Mouse (Mus musculus) hindbrain, embryonic 10.5 days (tissue): ENCODE measurements around the gene Mapk8ip1. TPM values are rescaled to one million over a fixed set of nuclear protein-coding genes. Genes with fewer than 3 reads are reported as not detected.

Experiments used
- DNase-seq: peaks from one replicate; pipeline ENCODE4 v3.0.0-alpha.2; 2017; ENCODE audit warnings: low spot score
- H3K27ac ChIP-seq: fragments of 300-500 bp; sonication (generic); 2 replicates; pipeline ENCODE4 v1.5.1; 2016; ENCODE audit warnings: mild to moderate bottlenecking, moderate library complexity
- H3K27me3 ChIP-seq: fragments of 300-500 bp; sonication (generic); 2 replicates; pipeline ENCODE4 v1.6.1; 2016; ENCODE audit warnings: mild to moderate bottlenecking; ENCODE audit not compliant: poor library complexity, insufficient read depth, severe bottlenecking
- H3K36me3 ChIP-seq: fragments of 300-500 bp; sonication (generic); 2 replicates; pipeline ENCODE4 v1.6.1; 2016; ENCODE audit warnings: mild to moderate bottlenecking, moderate library complexity
- H3K4me1 ChIP-seq: fragments of 300-500 bp; sonication (generic); replicated peaks from 2 replicates; pipeline ENCODE4 v1.6.1; 2016; ENCODE audit warnings: mild to moderate bottlenecking
- H3K4me3 ChIP-seq: fragments of 300-500 bp; sonication (generic); 2 replicates; pipeline ENCODE4 v1.5.1; 2016; ENCODE audit warnings: mild to moderate bottlenecking, moderate library complexity
- H3K9me3 ChIP-seq: fragments of 300-500 bp; sonication (generic); 2 replicates; pipeline ENCODE4 v1.6.1; 2016; ENCODE audit warnings: mild to moderate bottlenecking, moderate library complexity
- WGBS: fragments of 180-500 bp; shearing (Covaris S2); methylation state at CpG from one replicate; pipeline ENCODE4 v1.1.7; 2016; 5-methylcytosine and 5-hydroxymethylcytosine counted together
- polyA plus RNA-seq: library from polyadenylated mRNA; unstranded; fragments of >200 nt; fragmentation: Nextera tagmentation; extraction: Ambion mirVana; gene quantifications from 2 replicates; pipeline ENCODE4 v1.2.1, GENCODE M21; 2016

Mapk8ip1 gene
- polyA plus RNA-seq, 1 experiment from 2014 or later = 75.5 TPM

- 90% methylated on average over 3 of the region's 3 CpGs for WGBS
- H3K27ac ChIP-seq = no peak overlapping the region
- no peak overlapping the region for H3K4me3 ChIP-seq
- H3K27me3 ChIP-seq = peaks cover 11% of the 10 kb centered on the region; the same call in 1 of the 2 replicates
- no peak for DNase-seq
- 0 out of 2 replicates have a peak, but pooled peaks cover under 1% of the 10 kb centered on the region for H3K36me3 ChIP-seq
- no peaks in the 10 kb centered on the region for H3K9me3 ChIP-seq
- H3K4me1 ChIP-seq = peaks cover 87% of the 10 kb centered on the region
Observed at GRCm38 (mm10) chr2:92395535-92395934, 5.5 kb downstream of the Mapk8ip1 start.

GRCm38 (mm10) chr2:92392318-92393264 lies 8.5 kb downstream of the Mapk8ip1 start:
- Histone ChIP-seq H3K4me1 (peaks cover 87% of the 10 kb centered on the region), H3K27me3 (peaks cover 9% of the 10 kb centered on the region; the same call in 1 of the 2 replicates), H3K36me3 (peaks cover 7% of the 10 kb centered on the region), H3K27ac (peak overlapping the region; percentile 92), H3K9me3 (no peaks in the 10 kb centered on the region), H3K4me3 (peak overlapping the region; percentile 88)
- 4% methylated on average over 26 of the region's 26 CpGs for WGBS
- peak; percentile 80 for DNase-seq

DNA sequence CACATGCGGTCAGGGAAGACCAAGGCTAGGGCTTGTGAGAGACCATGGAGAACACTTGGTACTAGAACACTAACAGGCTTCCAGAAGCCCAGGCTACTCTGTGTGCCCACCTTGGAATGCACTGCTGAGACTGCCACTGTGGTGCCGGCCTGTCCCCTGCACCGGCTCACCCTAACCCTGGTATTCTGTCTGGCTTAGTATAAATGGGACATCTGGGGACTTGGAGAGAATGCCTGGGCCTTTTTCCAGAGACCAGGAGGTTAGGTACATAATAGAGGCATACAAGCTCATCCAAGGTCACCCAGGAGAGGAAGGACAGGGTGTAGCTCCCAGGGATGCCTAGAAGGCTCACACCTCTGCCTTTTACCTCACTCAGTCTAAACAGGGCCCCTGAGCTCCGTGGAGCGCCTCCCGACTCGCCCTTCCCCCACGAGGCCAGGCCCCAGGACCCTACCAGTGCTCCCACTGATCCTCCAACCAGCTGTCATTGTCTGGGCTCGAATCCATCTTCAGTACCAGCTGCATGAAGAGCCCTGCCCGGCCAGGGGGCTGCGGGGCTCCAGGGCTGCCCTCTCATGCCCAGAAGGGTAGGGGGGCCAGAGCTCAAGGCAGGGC lies 9.3 kb downstream of the Mapk8ip1 start:
- Histone ChIP-seq H3K27ac (peak overlapping the region; percentile 92), H3K36me3 (peaks cover 15% of the 10 kb centered on the region), H3K27me3 (peaks cover 9% of the 10 kb centered on the region; the same call in 1 of the 2 replicates), H3K4me1 (peaks cover 87% of the 10 kb centered on the region), H3K4me3 (peak overlapping the region; percentile 88), H3K9me3 (no peaks in the 10 kb centered on the region)
- no peak for DNase-seq
- WGBS = 27% methylated on average over 11 of the region's 11 CpGs

DNA sequence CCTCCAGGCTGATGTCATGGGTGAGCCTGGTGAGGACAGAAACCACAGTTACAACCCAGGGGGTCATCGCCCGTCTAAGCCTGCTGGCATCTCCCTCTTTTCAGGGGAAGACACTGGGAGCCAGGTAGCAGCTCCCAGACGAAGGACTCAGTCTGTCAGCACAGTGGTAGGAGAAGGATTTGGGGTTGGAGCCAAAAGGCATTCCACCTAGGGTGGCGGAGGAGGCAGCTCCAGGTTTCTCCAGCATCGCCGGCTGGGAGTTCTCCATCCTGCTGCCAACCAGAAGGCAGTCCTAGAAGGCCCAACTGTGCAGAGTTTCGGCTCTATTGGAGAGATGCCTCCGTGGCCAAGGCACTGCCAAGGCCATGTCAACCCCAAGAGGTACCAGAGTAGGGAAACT lies 9.9 kb downstream of the Mapk8ip1 start:
- Histone ChIP-seq H3K4me3 (peak overlapping the region; percentile 88; the same call in 1 of the 2 replicates), H3K4me1 (peaks cover 86% of the 10 kb centered on the region)
- WGBS = 87% methylated on average over 8 of the region's 8 CpGs

DNA sequence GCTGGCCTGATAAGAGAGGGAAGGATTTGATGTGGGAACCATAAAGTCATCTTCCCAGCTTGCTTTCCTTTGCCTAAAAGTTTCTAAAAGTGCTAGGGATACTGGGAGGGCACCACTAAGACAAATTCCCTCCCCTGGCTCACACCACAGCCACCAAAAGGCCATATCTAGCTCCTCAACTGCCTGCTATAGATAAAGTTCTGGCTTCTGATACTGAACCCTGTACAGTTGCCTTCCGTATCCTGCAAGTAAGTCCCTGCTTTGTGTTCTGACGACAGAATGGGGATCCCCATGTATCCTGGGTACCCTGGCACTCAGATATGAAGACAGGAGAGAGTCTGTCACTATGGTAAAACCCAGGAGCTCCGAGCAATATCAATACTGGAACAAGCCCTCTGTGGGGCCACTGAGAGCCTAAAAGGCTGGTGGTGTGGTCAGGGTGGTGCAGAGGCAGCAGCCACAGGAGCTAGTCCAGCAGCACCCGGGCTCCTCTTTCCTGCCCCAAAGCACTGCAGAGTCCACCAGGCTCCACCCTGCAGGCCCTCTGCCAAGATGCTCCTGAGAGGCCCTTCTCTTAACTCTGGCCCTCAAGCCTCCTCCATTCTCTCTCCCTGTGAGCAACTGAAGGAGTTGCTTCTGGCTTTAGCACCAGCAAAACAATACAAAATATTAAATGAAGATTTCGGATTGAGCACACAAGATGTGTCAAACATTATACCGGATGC lies 10.7 kb downstream of the Mapk8ip1 start:
- peak overlapping the region; percentile 92 for H3K27ac ChIP-seq
- H3K36me3 ChIP-seq = peaks cover 29% of the 10 kb centered on the region
- peaks cover 9% of the 10 kb centered on the region; the same call in 1 of the 2 replicates for H3K27me3 ChIP-seq
- 80% methylated on average over 6 of the region's 6 CpGs for WGBS
- peak overlapping the region; percentile 88; the same call in 1 of the 2 replicates for H3K4me3 ChIP-seq
- H3K4me1 ChIP-seq = peaks cover 84% of the 10 kb centered on the region
- no peaks in the 10 kb centered on the region for H3K9me3 ChIP-seq
- no peak for DNase-seq

More for the DNA sequence above, 9.9 kb downstream of the Mapk8ip1 start:
- H3K27me3 ChIP-seq = peaks cover 9% of the 10 kb centered on the region; the same call in 1 of the 2 replicates
- peak overlapping the region; percentile 92 for H3K27ac ChIP-seq
- H3K36me3 ChIP-seq = peaks cover 22% of the 10 kb centered on the region
- H3K9me3 ChIP-seq = no peaks in the 10 kb centered on the region
- no peak for DNase-seq

GRCm38 (mm10) chr2:92389645-92390044 lies 11.4 kb downstream of the Mapk8ip1 start:
- H3K9me3 ChIP-seq = no peaks in the 10 kb centered on the region
- no peak for DNase-seq
- H3K27me3 ChIP-seq = peaks cover 9% of the 10 kb centered on the region; the same call in 1 of the 2 replicates
- H3K4me3 ChIP-seq = peak overlapping the region; percentile 88
- 3% methylated on average over 10 of the region's 10 CpGs for WGBS
- peak overlapping the region; percentile 90 for H3K27ac ChIP-seq
- H3K36me3 ChIP-seq = peaks cover 37% of the 10 kb centered on the region
- H3K4me1 ChIP-seq = peaks cover 84% of the 10 kb centered on the region

DNA sequence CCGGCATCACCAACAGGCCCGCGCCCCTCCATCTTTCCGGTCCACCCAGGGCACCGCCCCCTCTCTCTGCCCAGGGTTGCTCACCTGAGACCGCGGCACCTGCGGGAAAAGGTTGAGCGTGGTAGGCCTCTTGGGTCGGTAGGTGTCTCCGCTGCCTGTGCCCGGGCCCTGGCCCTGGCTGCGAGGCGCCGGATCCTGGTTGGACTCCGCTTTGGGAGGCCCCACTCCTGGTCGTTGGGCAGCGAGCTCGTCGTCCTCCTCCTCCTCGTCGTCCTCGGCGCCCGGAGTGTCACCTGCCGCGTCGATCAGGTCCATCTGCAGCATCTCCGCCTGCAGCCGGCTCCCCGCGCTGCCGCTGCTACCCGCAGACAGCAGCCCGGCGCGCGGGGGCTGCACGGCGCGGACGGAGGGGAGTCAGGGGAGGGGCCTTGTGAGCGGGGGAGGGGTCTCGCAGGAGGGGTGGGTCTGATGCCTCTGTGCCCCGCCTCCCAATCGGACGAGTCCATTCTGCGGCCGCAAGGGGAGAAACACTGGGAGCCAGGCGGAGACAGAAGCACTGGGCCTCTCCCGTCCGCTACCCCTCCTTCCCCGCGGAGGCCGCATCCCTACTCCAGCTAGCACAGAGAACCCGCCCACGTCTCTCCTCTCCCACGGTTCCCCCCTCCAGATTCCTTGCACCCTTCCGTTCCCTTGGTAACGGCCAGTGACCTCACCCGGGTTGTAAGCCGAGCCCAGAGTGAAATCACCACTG lies 12.0 kb downstream of the Mapk8ip1 start:
- DNase-seq = peak; percentile 98
- no peaks in the 10 kb centered on the region for H3K9me3 ChIP-seq
- peak overlapping the region; percentile 90 for H3K27ac ChIP-seq
- H3K4me1 ChIP-seq = peaks cover 79% of the 10 kb centered on the region
- WGBS = 1% methylated on average over 62 of the region's 62 CpGs
- H3K36me3 ChIP-seq = peaks cover 42% of the 10 kb centered on the region
- peaks cover 9% of the 10 kb centered on the region; the same call in 1 of the 2 replicates for H3K27me3 ChIP-seq
- H3K4me3 ChIP-seq = peak overlapping the region; percentile 88

DNA sequence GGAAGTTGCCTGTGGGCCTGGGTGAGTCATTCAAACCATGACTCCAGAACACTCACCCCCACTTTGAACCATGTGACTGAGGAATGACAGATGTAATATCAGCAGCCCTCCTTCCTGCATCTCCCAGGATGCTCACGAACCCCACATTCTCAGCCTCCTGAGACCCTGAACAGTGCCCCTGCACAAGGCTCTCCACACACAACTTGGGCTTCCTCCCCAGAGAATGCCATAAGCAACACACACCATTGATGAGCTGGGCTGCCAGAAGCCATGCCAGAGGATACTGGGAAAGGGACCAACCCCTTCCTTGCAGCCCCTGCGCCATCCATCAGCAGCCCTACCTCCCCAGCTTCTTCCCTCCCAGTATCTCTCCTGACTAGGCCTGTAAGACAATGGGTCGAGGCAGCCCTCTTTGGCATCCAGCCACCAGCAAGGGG lies 13.0 kb downstream of the Mapk8ip1 start:
- H3K36me3 ChIP-seq = peaks cover 52% of the 10 kb centered on the region
- H3K27me3 ChIP-seq = peaks cover 2% of the 10 kb centered on the region; the same call in 1 of the 2 replicates
- peaks cover 73% of the 10 kb centered on the region for H3K4me1 ChIP-seq
- no peaks in the 10 kb centered on the region for H3K9me3 ChIP-seq
- H3K27ac ChIP-seq = peak overlapping the region; percentile 90
- DNase-seq = no peak
- H3K4me3 ChIP-seq = peak overlapping the region; percentile 88
- 59% methylated on average over 3 of the region's 3 CpGs for WGBS

DNA sequence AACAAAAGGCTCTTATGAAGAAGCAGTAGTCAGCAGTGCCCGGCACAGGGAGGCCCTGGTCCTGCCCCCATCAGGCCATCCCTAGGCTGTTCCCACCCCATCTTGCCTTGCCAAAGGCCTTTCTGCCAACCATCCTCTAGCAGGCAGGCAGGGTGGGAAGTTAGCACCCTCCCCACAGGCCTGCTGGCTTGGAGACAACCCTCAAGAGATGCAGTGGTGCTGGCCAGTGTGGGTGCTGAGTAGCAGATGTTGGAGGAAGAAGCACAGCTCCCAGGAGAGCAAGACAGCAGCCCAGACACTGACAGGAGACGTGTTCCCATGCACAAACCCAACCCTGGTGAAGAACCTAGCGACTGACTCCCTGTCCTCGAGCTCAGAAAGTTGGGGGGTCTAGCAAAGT lies 13.4 kb downstream of the Mapk8ip1 start:
- H3K9me3 ChIP-seq = no peaks in the 10 kb centered on the region
- no peaks in the 10 kb centered on the region; the same call in 1 of the 2 replicates for H3K27me3 ChIP-seq
- 79% methylated on average over 4 of the region's 4 CpGs for WGBS
- no peak for DNase-seq
- peaks cover 57% of the 10 kb centered on the region for H3K36me3 ChIP-seq
- H3K4me1 ChIP-seq = peaks cover 68% of the 10 kb centered on the region
- peak overlapping the region; percentile 90 for H3K27ac ChIP-seq
- peak overlapping the region; percentile 88 for H3K4me3 ChIP-seq

DNA sequence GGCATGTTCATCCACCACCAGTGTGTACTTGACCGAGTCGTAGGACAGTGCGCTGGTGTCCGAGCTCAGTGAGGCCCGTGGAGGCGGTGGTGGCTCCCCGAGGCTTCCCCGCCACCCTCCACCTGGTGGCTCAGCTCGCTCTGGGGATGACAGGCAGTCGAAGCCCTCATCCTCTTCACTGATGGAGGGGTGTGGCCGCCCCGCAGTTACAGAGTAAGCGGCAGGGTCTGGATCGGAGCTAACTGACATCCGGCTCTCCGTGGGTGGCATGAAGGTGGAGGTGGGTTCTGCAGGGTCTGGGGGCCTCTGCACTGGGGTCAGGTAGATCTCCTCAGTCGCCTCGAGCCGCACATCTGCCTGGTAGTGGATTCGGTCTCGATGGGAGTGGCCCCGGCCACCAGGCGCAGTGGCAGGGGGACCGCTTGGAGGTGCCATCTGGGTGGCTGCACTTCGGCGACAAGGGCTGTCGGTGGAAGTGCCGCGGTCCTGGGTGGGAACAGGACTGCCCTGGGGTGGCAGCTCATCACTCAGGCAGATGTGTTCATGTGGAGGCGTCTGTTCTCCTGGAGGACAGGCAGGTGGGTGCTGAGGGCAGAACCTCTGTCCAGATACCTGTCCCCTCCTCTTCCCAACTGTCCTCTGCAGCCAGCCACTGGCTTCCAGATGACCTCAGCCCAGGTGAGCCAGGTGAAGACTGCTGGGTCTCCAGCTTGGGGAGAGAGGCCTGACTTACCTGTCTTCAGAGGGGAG lies 14.1 kb downstream of the Mapk8ip1 start:
- Histone ChIP-seq H3K27ac (peak overlapping the region; percentile 90; the same call in 1 of the 2 replicates), H3K9me3 (no peaks in the 10 kb centered on the region), H3K27me3 (no peaks in the 10 kb centered on the region; the same call in 1 of the 2 replicates), H3K4me1 (peaks cover 62% of the 10 kb centered on the region), H3K4me3 (peak overlapping the region; percentile 88; the same call in 1 of the 2 replicates), H3K36me3 (peaks cover 63% of the 10 kb centered on the region)
- 94% methylated on average over 30 of the region's 30 CpGs for WGBS
- no peak for DNase-seq
